Mouse (Mus musculus): ENCODE measurements at regions not wholly inside any gene's neighbourhood (a gene's known extent, or its start where the extent isn't known, plus 50 kb on each side); places are given as distances from the start of the nearest gene placed in this dataset.

GRCm38 (mm10) chr6:122394160-122394559 is 53.8 kb upstream of the Phc1 start:
- TF ChIP-seq CTCF (IDR thresholded peaks at IDR 0.05; ENCODE audit: control insufficient read depth, insufficient read depth, insufficient read length) (no peak), FOSL1 (IDR thresholded peaks at IDR 0.05; ENCODE audit: insufficient read depth, low read length, poor library complexity, severe bottlenecking) (no peak), MAX (IDR thresholded peaks at IDR 0.05) (no peak), USF1 (IDR thresholded peaks at IDR 0.05; ENCODE audit: low read depth) (no peak), CEBPB (IDR thresholded peaks at IDR 0.05; ENCODE audit: low read depth) (no peak), MYOD1 (IDR thresholded peaks at IDR 0.05; ENCODE audit: control insufficient read depth, insufficient read length, low read depth) (no peak), MYOG (IDR thresholded peaks at IDR 0.05; ENCODE audit: control insufficient read depth, extremely low read depth, insufficient read length) (no peak)

All from C2C12 (cell line).